Mouse (Mus musculus): ENCODE data around the gene Osbpl10.

Osbpl10 gene

GRCm38 (mm10) chr9:115215830-115216701 is 237.7 kb downstream of the Osbpl10 start:
- in situ Hi-C loops (cut with MseI, MboI) = no loop called here

DNA sequence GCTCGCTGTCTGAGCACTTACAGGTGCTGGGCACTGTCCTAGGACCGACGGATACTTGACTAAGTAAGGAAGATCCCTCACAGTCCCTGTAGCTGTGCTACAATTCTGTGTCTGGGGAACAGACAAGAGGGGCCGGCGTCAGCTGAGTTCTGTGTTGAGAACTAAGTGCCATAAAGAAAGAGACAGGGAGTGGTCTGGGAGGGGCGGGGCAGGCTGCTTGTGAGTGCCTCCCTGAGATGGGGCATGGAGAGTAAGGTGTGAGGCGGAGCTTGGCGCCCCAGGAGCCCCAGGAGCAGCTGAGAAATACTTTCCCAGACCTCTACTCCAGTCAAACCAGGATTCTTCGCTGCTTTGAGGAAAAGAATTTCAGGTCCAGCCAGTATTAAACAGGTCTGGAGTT is 239.6 kb downstream of the Osbpl10 start:
- in situ Hi-C loops (cut with MseI, MboI) = no loop called here

- in situ Hi-C loops (cut with MseI, MboI) = no loop called here
Observed at GRCm38 (mm10) chr9:115220466-115220865, 242.1 kb downstream of the Osbpl10 start.

GRCm38 (mm10) chr9:115221265-115221664 is 242.9 kb downstream of the Osbpl10 start:
- in situ Hi-C loops (cut with MseI, MboI) = no loop called here

DNA sequence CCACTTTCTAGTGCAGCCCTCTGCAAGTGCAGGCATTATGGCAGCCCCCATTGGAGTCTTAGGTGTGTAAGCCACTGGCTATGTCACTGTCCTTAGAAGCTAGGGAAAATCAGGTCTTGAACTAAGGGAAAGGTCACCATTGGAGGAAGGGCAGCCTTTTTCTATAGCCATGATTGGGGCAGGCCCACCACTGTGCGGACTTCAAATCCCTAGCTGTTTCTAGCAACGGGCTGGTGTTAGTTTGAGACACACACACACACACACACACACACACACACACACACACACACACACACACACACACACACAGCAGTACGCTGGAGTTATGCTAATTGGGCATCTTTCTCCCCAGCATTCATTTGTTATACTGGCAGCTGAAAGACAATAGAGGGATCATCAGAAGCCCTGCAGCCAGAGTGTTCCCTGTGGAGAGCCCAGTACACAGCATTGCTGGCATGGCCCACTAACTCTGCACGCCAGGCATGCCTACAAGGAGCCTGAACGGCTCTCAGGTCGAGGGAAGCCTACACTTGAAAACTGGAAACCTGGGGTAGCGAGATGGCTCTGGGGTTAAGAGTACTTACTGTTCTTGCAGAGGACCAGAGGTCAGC is 246.5 kb downstream of the Osbpl10 start:
- in situ Hi-C loops (cut with MseI, MboI) = no loop called here

DNA sequence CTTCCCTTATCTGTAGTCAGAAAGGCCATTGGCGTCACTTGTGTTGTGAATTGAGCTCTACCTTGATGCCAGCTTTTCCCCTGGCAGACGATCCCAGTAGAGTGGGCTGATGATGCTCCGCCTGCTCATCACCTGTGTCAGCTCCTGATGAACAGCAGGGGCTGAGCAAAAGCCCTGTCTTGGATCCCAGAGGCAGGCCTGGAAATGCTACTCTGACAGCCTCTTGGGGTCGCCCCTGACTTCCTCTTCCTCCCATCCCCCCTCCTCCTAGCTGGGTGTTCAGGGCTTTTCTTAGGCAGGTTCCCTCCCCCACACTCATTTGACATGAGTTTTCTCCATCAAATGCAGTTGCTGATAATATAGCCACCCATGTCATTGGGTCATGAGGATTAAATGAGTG is 250.8 kb downstream of the Osbpl10 start:
- in situ Hi-C loops (cut with MseI, MboI) = no loop called here

DNA sequence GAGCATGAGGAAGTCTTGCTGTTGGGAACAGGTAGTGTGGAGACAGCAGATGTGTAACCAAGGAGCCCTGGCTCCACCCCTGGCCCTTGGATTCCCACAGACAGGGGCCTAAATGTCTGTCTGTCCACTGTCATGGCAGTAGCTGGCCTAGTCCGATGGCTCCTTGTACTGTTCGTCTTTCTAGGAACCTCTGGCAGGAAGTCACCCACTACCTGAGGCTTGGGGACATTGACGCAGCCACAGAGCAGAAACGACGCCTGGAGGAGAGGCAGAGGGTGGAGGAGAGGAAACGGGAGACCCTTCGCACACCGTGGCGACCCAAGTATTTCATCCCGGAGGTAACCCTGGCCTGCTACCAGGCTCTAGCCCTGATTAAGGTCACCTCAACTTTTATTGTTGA is 251.3 kb downstream of the Osbpl10 start:
- in situ Hi-C loops (cut with MseI, MboI) = no loop called here

DNA sequence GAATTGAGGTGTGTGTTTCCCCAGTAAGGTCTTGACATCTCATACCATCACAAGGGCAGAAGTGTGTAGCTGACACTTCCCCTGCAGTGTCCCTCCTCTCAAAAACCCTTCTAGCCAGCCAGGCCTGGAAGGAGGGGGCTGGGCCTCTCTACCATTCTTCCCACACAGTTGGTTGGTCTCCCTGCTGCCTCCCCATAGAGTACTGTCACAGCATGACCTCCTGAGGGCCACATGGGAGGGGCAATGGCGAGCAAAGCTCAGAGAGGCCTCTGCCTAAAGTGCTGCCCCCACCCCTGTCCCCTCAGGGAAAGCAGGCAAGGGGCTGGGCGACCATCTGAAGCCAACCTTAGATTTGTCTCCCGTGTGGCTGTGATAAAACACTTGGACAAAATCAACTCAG is 251.8 kb downstream of the Osbpl10 start:
- in situ Hi-C loops (cut with MseI, MboI) = no loop called here

- in situ Hi-C loops (cut with MseI, MboI) = no loop called here
Observed at GRCm38 (mm10) chr9:115231476-115231875, 253.1 kb downstream of the Osbpl10 start.

DNA sequence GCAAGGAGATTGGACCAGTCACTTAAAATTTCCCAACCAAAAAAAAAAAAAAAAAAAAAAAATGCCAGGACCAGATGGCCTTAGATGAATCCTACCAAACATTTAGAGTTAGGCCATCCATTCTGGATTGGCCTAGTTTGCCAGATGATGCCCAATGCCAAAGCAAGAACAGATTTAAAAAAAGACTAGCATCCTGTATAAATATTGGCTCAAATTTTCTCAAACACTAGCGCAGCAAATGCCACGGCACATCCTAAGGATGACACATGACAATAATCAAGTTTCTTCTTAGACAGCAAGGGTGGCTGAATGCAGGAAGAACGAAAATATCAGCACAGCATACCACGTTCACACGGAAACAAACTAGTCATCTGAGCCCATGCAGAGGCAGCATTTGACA is 255.4 kb downstream of the Osbpl10 start:
- in situ Hi-C loops (cut with MseI, MboI) = no loop called here

- in situ Hi-C loops (cut with MseI, MboI) = no loop called here
Observed at GRCm38 (mm10) chr9:115234561-115234960, 256.2 kb downstream of the Osbpl10 start.

DNA sequence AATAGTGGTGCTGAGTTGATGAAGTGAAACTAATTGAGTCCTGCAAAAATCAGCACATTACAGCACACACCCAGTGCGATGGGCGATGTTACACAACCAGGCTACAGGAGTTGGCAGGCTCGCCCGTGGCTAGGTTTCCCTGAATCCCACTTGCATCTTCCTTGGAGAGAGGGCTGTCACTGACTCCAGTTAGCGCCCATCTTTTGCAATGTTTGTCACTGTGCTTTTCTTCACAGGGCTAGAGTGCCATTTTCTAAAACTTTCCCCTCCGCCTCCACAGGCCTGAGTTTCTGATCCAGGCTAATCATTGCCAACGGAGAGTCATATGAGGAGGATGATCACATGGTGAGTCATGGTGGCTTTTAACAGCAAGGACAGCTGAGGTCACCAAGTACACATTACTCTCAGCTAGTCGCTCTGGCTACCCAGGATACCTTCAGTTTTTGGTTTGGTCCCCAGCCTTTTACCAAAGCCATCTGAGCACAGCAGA is 258.0 kb downstream of the Osbpl10 start:
- in situ Hi-C loops (cut with MseI, MboI) = no loop called here

GRCm38 (mm10) chr9:115237943-115238342 is 259.6 kb downstream of the Osbpl10 start:
- in situ Hi-C loops (cut with MseI, MboI) = no loop called here

DNA sequence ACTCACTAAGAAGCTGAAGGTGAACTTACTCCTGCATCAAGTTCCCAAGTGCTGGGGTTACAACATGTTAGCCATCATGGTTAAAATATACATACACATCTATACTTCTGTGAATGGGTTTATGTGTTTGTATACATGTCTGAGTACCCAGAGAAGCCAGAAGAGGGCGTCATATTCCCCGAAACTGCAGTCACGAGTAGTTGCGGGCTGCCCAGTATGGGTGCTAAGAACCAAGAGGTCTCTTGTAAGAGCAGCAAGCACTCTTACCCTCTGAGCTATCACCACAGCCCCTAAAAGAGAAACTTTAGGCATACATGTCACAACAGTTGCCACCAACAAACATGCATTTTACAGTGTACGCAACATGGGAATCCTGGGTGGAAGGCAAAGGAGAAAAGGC is 261.5 kb downstream of the Osbpl10 start:
- in situ Hi-C loops (cut with MseI, MboI) = no loop called here

DNA sequence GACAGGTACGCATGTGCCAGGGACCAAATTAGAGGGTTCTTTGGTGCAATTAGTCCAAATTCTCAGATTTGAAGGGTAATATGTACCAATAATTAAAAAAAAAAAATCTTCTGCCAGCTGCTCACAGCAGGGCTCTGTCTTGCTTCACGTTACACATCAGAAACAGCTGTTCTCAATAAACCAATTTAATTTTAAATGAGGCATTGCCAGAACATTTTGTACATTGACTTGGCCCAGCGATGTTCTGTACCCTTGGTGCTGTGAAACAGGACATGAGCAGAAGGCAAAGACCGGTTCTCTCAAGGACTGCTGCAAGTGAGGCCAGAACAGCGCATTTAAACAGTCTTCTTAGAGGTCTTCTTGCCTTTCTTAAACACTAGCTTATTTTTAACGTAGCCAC is 265.3 kb downstream of the Osbpl10 start:
- in situ Hi-C loops (cut with MseI, MboI) = no loop called here

GRCm38 (mm10) chr9:115245092-115245491 is 266.7 kb downstream of the Osbpl10 start:
- in situ Hi-C loops (cut with MseI, MboI) = no loop called here

GRCm38 (mm10) chr9:115249145-115249544 is 270.8 kb downstream of the Osbpl10 start:
- in situ Hi-C loops (cut with MseI, MboI) = no loop called here

- in situ Hi-C loops (cut with MseI, MboI) = no loop called here
Observed at GRCm38 (mm10) chr9:115257733-115258286, 279.4 kb downstream of the Osbpl10 start.

- in situ Hi-C loops (cut with MseI, MboI) = no loop called here
Observed at GRCm38 (mm10) chr9:115259866-115260265, 281.5 kb downstream of the Osbpl10 start.

- in situ Hi-C loops (cut with MseI, MboI) = no loop called here
Observed at GRCm38 (mm10) chr9:115260464-115260863, 282.1 kb downstream of the Osbpl10 start.

DNA sequence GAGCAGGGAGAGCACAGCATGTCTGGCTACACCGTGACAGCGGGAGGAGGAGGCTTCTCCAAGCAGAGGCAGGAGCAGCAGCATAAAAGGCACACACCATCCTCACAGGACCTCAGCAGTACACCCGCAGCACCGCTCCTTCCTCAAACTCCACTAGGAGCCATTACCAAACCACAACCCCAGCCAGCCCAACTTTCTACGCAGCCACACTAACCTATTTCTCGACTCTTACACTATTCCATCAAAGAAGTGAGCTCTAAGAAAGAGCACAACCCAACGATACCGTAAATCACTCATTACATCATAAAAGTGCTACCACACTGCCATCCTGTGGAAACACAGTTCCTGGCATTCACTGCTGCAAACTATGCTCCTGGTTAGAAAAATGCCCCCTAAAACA is 283.1 kb downstream of the Osbpl10 start:
- in situ Hi-C loops (cut with MseI, MboI) = no loop called here

DNA sequence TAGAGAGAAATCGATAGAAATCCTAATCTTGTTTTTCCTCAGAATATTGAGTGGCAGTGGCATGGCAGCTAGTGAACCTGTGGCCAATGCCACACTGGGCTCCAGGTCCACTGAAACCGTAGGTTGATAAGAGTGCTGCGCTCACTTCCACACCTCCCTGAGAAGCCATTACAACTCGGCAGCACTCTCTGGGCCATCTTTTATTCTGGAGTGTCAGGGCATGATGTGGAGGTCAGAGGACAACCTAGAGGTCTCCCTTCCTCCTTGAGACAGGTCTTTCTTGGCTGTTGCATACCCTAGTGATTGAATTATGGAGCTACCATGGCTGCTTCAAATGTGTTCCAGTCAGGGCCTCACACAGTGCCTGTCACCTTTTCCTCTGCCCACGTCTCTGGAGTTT is 283.5 kb downstream of the Osbpl10 start:
- in situ Hi-C loops (cut with MseI, MboI) = no loop called here

DNA sequence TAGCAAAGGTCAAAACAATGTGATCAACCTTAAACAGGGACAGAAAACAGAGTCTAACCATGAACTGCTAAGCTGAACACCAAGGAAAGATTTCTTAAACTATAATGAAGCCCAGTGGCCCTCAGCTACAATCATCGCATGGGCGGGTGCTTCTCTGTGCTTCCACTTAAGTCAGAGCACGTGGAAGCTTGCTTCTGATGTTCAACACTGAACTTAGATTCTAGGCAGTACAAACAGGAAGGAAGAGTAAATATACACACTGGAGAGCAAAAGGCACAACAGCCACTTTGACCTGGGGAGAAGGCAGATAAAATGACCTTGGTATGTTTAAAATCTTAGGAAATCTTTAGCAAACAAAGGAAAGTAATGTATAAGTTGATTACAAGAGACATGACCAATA is 293.2 kb downstream of the Osbpl10 start:
- in situ Hi-C loops (cut with MseI, MboI) = no loop called here

Data from mouse trophoblast stem cell (cell line).